Mouse (Mus musculus): ENCODE measurements around the gene Akt1s1.

Gene Akt1s1

GRCm38 (mm10) chr7:44901230-44901722 is 52.5 kb downstream of the Akt1s1 start:
- peak; percentile 64 to 67 for DNase-seq (ENCODE audit: low spot score in 2 of 2)

Data from thymus, postnatal 10 days (tissue).